Mouse (Mus musculus) kidney, embryonic 16.5 days (tissue): ENCODE data around the gene Nisch. TPM values are rescaled to one million over a fixed set of nuclear protein-coding genes. Genes with fewer than 3 reads are reported as not detected.

Experiments
- ATAC-seq: fragments of 200-750 bp; cut with Nextera tagmentation; 2 replicates; pipeline ENCODE4 v1.8.0; 2017; ENCODE audit warnings: moderate TSS enrichment; ENCODE audit not compliant: low FRiP score, low TSS enrichment
- H3K27ac ChIP-seq: fragments of 300-500 bp; sonication (generic); 2 replicates; pipeline ENCODE4 v1.5.1; 2014; ENCODE audit warnings: low read length
- H3K27me3 ChIP-seq: fragments of 300-500 bp; sonication (generic); 2 replicates; pipeline ENCODE4 v1.6.1; 2014; ENCODE audit warnings: low read length, control low read depth, mixed read lengths; ENCODE audit not compliant: insufficient read depth
- H3K36me3 ChIP-seq: fragments of 300-500 bp; sonication (generic); 2 replicates; pipeline ENCODE4 v1.6.1; 2014; ENCODE audit warnings: low read length, control low read depth, mixed read lengths; ENCODE audit not compliant: insufficient read depth
- H3K4me1 ChIP-seq: fragments of 300-500 bp; sonication (generic); 2 replicates; pipeline ENCODE4 v1.6.1; 2014; ENCODE audit warnings: low read length, control low read depth, mixed read lengths; ENCODE audit not compliant: insufficient read depth
- H3K4me2 ChIP-seq: fragments of 300-500 bp; sonication (generic); replicated peaks from 2 replicates; pipeline ENCODE4 v1.6.1; 2014; ENCODE audit warnings: low read depth, low read length
- H3K4me3 ChIP-seq: fragments of 300-500 bp; sonication (generic); 2 replicates; pipeline ENCODE4 v1.5.1; 2014; ENCODE audit warnings: mild to moderate bottlenecking, low read length
- H3K9ac ChIP-seq: fragments of 300-500 bp; sonication (generic); replicated peaks from 2 replicates; pipeline ENCODE4 v1.6.1; 2014; ENCODE audit warnings: low read length
- H3K9me3 ChIP-seq: fragments of 300-500 bp; sonication (generic); 2 replicates; pipeline ENCODE4 v1.6.1; 2016; ENCODE audit warnings: low read length, control low read depth
- WGBS: fragments of 180-500 bp; shearing (Covaris S2); extraction: QIAGEN DNeasy Blood & Tissue Kit; methylation state at CpG from one replicate; pipeline ENCODE4 v1.1.7; 2014; 5-methylcytosine and 5-hydroxymethylcytosine counted together
- polyA plus RNA-seq: library from polyadenylated mRNA; unstranded; fragments of >200 nt; fragmentation: Nextera tagmentation; extraction: Ambion mirVana; gene quantifications from 2 replicates; pipeline ENCODE4 v1.2.1, GENCODE M21; 2015

The Nisch gene
- polyA plus RNA-seq, 1 experiment from 2014 or later = 421 TPM

GRCm38 (mm10) chr14:31195521-31195920, 21.2 kb downstream of the Nisch start:
- H3K27me3 ChIP-seq = no peaks in the 10 kb centered on the region
- H3K4me3 ChIP-seq = no peak overlapping the region
- peaks cover 9% of the 10 kb centered on the region; the same call in 1 of the 2 replicates for H3K4me1 ChIP-seq
- WGBS = 92% methylated on average over 4 of the region's 4 CpGs
- H3K36me3 ChIP-seq = peaks cover 47% of the 10 kb centered on the region
- H3K27ac ChIP-seq = peak overlapping the region; percentile 3; the same call in 1 of the 2 replicates
- H3K9ac ChIP-seq = no peak overlapping the region
- no peaks in the 10 kb centered on the region for H3K9me3 ChIP-seq
- no peak; the same call in 1 of the 2 replicates for ATAC-seq
- no peak overlapping the region for H3K4me2 ChIP-seq

GRCm38 (mm10) chr14:31194891-31195513, 21.7 kb downstream of the Nisch start:
- Histone ChIP-seq H3K4me1 (peaks cover 9% of the 10 kb centered on the region; the same call in 1 of the 2 replicates), H3K4me3 (no peak overlapping the region), H3K9me3 (no peaks in the 10 kb centered on the region), H3K9ac (no peak overlapping the region), H3K36me3 (peaks cover 49% of the 10 kb centered on the region), H3K27ac (peak overlapping the region; percentile 3; the same call in 1 of the 2 replicates), H3K27me3 (no peaks in the 10 kb centered on the region), H3K4me2 (no peak overlapping the region)
- ATAC-seq = no peak
- 51% methylated on average over 14 of the region's 14 CpGs for WGBS

DNA sequence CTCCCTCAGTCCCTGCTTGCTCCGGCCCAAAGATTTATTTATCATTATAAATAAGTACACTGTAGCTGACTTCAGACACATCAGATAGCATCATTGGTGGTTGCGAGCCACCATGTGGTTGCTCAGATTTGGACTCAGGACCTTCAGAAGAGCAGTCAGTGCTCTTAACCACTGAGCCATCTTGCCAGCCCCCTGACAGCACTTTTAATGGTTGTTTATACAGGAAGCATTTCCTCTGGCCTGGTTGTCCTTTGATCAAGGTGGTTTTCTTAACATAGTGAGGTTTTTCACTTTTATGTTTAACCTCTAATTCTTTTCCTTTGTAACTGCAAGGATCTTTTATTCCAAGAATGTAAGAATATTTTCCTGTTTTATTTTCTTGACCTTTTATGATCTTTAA, 22.3 kb downstream of the Nisch start:
- ATAC-seq = no peak
- Histone ChIP-seq H3K4me1 (peaks cover 9% of the 10 kb centered on the region; the same call in 1 of the 2 replicates), H3K36me3 (peaks cover 55% of the 10 kb centered on the region), H3K9me3 (no peaks in the 10 kb centered on the region), H3K27ac (no peak overlapping the region), H3K4me3 (no peak overlapping the region), H3K27me3 (no peaks in the 10 kb centered on the region), H3K9ac (no peak overlapping the region), H3K4me2 (no peak overlapping the region)
- 95% methylated on average over 2 of the region's 2 CpGs for WGBS

GRCm38 (mm10) chr14:31193791-31194190, 23.0 kb downstream of the Nisch start:
- Histone ChIP-seq H3K4me2 (no peak overlapping the region), H3K4me1 (peaks cover 7% of the 10 kb centered on the region; the same call in 1 of the 2 replicates), H3K9ac (no peak overlapping the region), H3K4me3 (no peak overlapping the region), H3K27me3 (no peaks in the 10 kb centered on the region), H3K27ac (no peak overlapping the region), H3K9me3 (no peaks in the 10 kb centered on the region), H3K36me3 (peaks cover 58% of the 10 kb centered on the region)
- 81% methylated on average over 7 of the region's 7 CpGs for WGBS
- no peak for ATAC-seq

DNA sequence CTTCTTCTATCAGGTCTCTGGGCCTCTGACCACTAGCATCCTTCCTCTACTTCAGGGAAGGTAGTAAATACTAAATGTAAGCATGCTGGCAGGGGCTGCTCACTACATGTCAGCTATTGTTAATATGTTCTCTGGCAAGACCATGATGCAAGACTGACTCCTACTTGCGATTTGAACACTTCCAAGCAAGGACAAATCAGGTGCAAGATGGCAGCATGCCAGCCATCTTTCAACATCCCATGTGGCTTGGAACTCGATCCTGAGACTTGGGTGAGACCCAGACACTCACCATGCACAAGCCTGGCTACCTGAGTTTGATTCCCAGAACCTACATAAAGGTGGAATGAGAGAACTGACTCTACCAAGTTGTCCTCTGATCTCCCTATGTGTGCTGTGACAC, 24.8 kb downstream of the Nisch start:
- H3K4me1 ChIP-seq = peaks cover 7% of the 10 kb centered on the region; the same call in 1 of the 2 replicates
- H3K36me3 ChIP-seq = peaks cover 62% of the 10 kb centered on the region
- H3K27ac ChIP-seq = no peak overlapping the region
- no peak overlapping the region for H3K4me3 ChIP-seq
- no peaks in the 10 kb centered on the region for H3K27me3 ChIP-seq
- no peak for ATAC-seq
- H3K9ac ChIP-seq = no peak overlapping the region
- WGBS = 77% methylated on average over 2 of the region's 2 CpGs
- H3K4me2 ChIP-seq = no peak overlapping the region
- H3K9me3 ChIP-seq = no peaks in the 10 kb centered on the region

GRCm38 (mm10) chr14:31189348-31189747, 27.4 kb downstream of the Nisch start:
- no peak for ATAC-seq
- Histone ChIP-seq H3K27me3 (no peaks in the 10 kb centered on the region), H3K36me3 (peaks cover 88% of the 10 kb centered on the region), H3K9ac (no peak overlapping the region), H3K27ac (no peak overlapping the region), H3K9me3 (no peaks in the 10 kb centered on the region), H3K4me3 (no peak overlapping the region), H3K4me2 (no peak overlapping the region), H3K4me1 (no peaks in the 10 kb centered on the region)
- WGBS = 87% methylated on average over 3 of the region's 3 CpGs

DNA sequence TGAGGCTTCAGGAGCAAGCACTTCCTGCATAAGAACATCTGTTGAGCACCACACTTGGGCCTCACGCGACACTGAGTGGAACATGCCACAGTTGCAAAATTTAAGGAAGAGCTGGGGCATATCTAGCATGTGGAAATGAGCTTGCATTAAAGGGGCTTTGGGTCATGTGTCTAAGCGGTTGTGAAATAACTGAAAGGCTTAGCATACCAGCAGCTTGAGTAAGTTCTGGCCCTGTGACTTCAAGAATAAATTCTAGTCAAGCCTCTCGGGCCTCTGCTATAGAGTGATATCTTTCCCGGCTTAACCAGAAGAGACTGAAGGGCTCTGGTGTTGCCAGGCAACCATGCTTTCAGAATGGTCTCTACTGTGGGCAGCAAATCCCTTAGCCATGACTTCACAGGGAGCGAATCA, 28.0 kb downstream of the Nisch start:
- H3K9me3 ChIP-seq = no peaks in the 10 kb centered on the region
- no peak overlapping the region for H3K27ac ChIP-seq
- H3K27me3 ChIP-seq = no peaks in the 10 kb centered on the region
- no peak overlapping the region for H3K4me2 ChIP-seq
- H3K4me3 ChIP-seq = no peak overlapping the region
- WGBS = 83% methylated on average over 6 of the region's 6 CpGs
- peaks cover 94% of the 10 kb centered on the region for H3K36me3 ChIP-seq
- no peaks in the 10 kb centered on the region for H3K4me1 ChIP-seq
- ATAC-seq = no peak
- no peak overlapping the region for H3K9ac ChIP-seq

- WGBS = 55% methylated on average over 4 of the region's 4 CpGs
- Histone ChIP-seq H3K4me3 (no peak overlapping the region), H3K4me2 (no peak overlapping the region), H3K36me3 (peaks cover 96% of the 10 kb centered on the region), H3K27ac (no peak overlapping the region), H3K9me3 (no peaks in the 10 kb centered on the region), H3K4me1 (peaks cover 8% of the 10 kb centered on the region; the same call in 1 of the 2 replicates), H3K9ac (no peak overlapping the region), H3K27me3 (no peaks in the 10 kb centered on the region)
- no peak for ATAC-seq
Measured at GRCm38 (mm10) chr14:31186656-31187055, 30.1 kb downstream of the Nisch start.

GRCm38 (mm10) chr14:31184195-31184594, 32.6 kb downstream of the Nisch start:
- H3K4me3 ChIP-seq = no peak overlapping the region
- no peak overlapping the region for H3K4me2 ChIP-seq
- H3K9me3 ChIP-seq = no peaks in the 10 kb centered on the region
- H3K27ac ChIP-seq = no peak overlapping the region
- ATAC-seq = no peak
- H3K36me3 ChIP-seq = peaks cover 96% of the 10 kb centered on the region
- no peaks in the 10 kb centered on the region for H3K27me3 ChIP-seq
- H3K4me1 ChIP-seq = peaks cover 8% of the 10 kb centered on the region; the same call in 1 of the 2 replicates
- WGBS = 90% methylated on average over 12 of the region's 12 CpGs
- no peak overlapping the region for H3K9ac ChIP-seq

- H3K4me2 ChIP-seq = no peak overlapping the region
- no peak overlapping the region for H3K4me3 ChIP-seq
- no peaks in the 10 kb centered on the region for H3K27me3 ChIP-seq
- peaks cover 8% of the 10 kb centered on the region; the same call in 1 of the 2 replicates for H3K4me1 ChIP-seq
- no peak for ATAC-seq
- H3K9me3 ChIP-seq = no peaks in the 10 kb centered on the region
- peaks cover 96% of the 10 kb centered on the region for H3K36me3 ChIP-seq
- 81% methylated on average over 5 of the region's 5 CpGs for WGBS
- H3K9ac ChIP-seq = no peak overlapping the region
- peak overlapping the region; percentile 31; the same call in 1 of the 2 replicates for H3K27ac ChIP-seq
Measured at GRCm38 (mm10) chr14:31183541-31183940, 33.2 kb downstream of the Nisch start.
